Mouse (Mus musculus) retina, postnatal 1 day (tissue): ENCODE data around the gene Hopx.

Source experiments
- DNase-seq: peaks from one replicate; pipeline ENCODE4 v3.0.0-alpha.2; 2012

Hopx gene

GRCm38 (mm10) chr5:77114817-77115731 lies at the start of gene Hopx:
Hopx (minus strand) TSS chr5:77115121.
- peak; percentile 84 for DNase-seq

- DNase-seq = no peak
Observed at GRCm38 (mm10) chr5:77163597-77163996, 48.7 kb upstream of the Hopx start.

DNA sequence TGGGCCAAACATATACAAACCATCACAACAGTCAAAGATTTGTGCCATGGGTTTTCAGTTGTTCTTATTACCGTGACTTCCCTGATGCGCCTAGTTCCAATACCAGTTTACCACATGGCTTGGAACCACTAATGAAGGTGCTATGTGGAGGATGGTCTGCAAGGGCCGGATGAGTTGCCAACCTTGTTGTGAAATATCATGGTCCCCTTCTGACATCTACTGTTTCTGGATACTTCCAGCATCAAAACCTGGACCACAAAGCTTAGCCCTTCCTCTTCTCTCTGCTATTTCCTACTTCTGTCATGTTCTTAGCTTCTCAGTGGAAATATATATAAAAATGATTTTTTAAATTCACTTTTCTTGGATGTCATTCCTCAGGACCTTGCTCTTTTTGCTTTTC lies 47.6 kb upstream of the Hopx start:
- no peak for DNase-seq

GRCm38 (mm10) chr5:77157777-77158540 lies 43.0 kb upstream of the Hopx start:
- no peak for DNase-seq

DNA sequence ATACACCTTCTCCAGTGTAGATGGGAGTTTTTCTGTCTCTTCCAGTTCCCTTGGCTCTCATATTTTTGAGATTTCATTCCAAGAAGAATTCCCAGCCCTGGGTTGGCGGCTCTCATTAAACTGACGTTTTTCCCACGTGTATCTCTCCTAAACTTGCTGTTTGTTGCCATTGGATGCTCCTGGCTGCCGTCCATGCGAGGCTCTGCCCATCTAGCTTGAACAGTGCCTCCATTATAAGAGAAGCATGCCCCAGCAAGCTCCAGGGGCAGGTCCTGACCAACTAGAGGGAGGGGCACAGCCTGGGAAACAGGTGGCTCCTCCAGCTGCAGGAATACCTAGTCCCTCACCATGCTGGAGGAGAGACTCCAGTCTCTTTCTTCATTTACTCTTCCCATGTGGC lies 42.0 kb upstream of the Hopx start:
- DNase-seq = peak; percentile 37

GRCm38 (mm10) chr5:77155526-77155925 lies 40.6 kb upstream of the Hopx start:
- no peak for DNase-seq

GRCm38 (mm10) chr5:77154812-77155211 lies 39.9 kb upstream of the Hopx start:
- no peak for DNase-seq

- no peak for DNase-seq
Observed at GRCm38 (mm10) chr5:77151738-77152137, 36.8 kb upstream of the Hopx start.

- no peak for DNase-seq
Observed at GRCm38 (mm10) chr5:77151075-77151474, 36.2 kb upstream of the Hopx start.

GRCm38 (mm10) chr5:77148021-77148621 lies 33.2 kb upstream of the Hopx start:
- DNase-seq = no peak

DNA sequence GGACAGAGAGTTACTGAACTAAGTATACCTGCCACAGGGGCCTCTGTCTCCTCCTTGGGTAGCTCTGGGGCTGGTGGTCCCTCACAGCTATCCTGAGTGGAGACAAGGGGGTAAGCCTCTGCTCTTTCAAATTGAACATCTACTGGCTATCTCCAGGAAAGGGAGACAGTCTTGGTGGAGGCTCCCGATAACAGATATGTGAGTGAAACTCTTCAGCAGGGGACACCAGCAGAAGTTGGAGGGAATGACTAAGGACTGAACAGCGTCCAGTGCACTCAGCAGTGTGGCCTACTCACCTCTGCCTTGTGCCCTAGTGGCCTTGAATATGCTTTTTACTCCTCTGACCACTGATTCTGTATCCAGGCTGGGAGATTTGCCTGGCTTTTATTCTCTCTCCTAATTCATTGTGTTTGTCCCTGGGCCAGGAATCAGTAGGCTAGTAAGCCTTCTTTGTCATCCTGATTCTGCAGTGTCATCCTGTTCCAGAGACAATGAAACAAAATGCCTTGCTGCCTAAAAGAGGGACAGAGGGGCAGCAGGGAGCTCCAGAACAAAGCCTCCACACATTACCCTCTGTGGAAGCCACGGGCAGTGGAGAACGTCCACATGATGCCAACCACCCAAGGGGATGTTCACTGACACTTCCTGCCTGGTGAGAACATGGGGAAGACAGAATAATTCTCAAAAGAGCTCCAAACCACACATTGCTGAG lies 31.7 kb upstream of the Hopx start:
- peak; percentile 38 for DNase-seq

GRCm38 (mm10) chr5:77144647-77145046 lies 29.7 kb upstream of the Hopx start:
- DNase-seq = no peak

DNA sequence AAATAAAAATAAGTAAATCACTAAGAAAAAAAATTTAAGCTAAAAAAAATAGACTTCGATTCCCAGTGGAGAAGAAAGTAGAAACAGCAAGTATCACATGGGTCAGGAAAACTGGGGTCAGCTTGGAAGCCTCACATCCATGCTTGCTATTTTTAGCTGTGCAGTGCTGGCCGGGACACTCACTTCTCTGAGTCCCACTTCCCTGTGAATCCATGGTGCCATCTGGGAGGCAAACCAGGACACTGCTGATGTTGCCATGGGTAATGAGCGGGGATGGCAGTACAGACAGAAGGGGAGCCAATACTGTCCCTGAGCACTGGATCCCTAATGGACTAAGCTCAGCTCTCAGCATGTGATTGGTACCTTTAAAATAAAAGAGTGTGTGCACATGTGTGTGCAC lies 28.2 kb upstream of the Hopx start:
- DNase-seq = no peak

DNA sequence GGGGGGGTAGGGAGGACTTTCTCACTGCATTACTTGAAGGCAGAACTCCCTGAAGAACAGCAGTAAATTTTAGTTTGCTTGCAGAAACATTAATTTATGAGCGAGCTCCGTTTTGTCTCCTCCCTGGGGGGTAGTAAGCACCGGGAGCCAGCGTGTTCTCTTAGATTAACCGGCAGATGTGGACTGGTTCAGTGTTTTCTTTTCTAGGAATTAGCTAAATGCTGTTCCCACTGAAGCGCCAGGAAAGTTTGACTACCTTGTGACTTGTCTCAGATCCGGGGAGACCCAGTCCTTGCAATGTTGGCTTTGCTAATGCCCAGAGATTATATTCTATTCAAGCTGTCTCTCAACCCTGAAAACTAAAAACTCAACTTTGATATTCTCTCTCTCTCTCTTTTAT lies 26.4 kb upstream of the Hopx start:
- DNase-seq = no peak

DNA sequence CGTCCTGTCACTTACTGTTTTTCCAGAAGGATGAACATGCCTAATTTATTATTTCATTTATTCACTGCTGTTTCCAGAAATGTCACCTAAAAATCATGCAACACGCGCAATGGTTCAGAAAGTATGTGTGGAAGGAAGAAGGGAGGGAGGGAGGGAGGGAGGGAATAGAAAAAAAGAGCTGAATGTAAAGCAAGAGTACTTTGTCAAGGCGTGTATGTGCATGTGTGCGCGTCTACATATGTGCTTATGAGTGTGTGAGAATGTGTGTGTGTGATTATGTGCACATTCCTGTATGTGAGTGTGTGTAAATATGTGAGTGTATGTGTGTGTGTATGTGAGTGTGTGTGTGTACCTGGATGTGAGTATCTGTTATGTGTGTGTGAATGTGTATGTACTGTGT lies 25.9 kb upstream of the Hopx start:
- DNase-seq = no peak

GRCm38 (mm10) chr5:77140108-77140507 lies 25.2 kb upstream of the Hopx start:
- no peak for DNase-seq

DNA sequence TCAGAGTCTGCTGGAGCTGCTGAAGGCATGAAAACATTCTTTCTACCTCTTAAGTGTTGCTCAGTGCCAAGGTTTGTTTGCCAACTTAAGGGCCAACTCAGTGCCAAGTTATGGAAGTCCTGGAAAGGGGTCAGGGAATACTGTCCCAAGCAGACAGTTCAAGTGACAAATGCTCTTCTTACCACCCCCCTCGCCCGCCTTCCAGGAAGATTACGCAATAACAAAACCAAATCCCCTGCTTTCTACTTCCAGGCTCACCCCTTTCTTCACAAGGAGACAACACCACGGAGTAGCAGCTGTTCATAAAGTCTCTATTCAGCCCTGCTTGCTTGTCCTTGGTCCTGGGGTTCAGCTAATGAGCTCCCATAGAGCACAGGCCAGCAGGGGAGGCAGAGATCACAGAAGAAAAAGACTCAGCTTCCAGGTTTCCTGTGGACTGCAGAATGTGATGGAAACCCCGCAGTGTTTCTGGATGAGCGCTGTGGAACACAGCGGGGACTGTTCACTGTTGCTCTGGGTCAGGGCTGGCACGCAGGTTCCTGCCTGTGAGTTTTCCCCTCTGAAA lies 22.9 kb upstream of the Hopx start:
- peak; percentile 82 for DNase-seq

DNA sequence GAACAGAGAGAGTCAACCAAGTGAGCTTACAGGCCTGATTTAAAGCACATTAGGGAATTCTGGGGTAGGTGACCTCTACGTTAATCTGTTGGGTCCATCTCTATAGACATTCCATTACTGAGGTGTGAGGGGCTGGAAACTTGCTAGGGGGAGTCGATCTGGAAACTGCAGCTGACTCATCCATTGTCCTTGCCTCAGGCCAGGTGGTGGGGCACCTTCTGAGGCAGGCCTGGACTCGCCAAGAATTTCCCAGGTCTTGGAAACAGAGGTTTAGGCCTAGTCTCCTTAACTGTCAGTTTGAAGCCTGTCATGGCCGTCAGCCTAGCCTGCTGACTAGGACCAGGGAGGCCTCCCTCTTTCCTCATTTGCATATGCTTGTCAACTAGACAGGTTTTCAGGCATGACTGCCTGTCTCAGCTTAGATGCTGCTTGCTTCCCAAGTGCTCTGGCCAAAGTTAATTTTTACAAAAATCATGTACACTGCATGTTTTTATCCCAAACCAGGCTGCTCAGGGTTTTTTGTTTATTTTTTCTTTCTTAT lies 21.8 kb upstream of the Hopx start:
- DNase-seq = no peak

DNA sequence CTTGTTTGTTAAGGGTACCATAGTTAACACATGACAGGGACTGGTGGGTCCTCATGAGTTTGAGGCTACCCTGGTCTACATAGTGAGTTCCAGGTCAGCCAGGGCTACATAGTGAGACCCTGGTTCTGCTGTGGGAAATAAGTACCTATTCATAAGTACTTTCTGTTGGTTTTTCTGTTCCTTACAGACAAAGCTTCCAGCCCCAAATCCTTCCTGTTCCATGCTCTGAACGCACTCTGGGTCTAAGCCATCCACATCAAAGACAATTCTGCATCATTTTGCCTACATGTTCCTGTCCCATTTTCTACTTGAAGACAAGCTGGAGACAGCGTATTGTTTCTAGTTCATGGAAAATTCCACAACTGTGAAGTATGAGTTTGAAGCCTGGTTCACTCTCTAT lies 20.0 kb upstream of the Hopx start:
- DNase-seq = no peak

DNA sequence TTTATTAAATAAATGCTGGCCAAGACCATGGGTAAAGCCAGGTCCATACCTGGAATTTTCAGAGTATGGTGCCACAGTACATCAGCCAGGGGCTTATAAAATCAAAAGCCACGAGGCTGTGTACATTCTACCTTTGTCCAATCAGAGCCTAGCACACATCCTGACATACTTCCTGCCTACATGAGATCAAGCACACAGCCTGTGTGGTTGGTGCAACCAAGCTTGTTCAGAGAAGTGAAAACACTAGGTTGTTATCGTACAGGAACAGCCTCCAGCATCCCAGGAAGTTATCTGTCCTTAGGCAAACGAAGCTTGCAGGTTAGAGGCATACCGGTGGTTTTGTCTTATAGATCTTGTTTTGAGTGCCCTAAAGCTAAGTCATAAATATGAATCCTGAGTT lies 19.5 kb upstream of the Hopx start:
- no peak for DNase-seq

DNA sequence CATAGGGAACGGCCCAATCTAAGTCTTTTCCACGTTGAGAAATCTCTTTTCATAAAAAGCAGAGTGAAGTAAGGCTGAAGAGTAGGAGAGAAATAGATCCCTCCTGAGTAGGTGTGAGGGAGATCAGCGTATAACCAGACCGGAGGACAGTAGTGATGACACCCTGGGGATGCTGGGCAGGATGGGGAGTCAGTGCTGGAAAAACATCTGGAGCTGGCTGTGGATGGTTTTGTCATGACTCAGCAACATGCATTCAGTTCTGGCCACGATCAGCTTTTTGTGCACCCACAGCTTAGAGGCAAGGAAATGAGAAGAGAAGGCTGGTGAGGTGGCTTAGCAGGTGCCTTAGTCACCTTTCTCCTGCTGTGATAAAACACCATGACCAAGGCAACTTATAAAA lies 19.0 kb upstream of the Hopx start:
- no peak for DNase-seq

GRCm38 (mm10) chr5:77132457-77133135 lies 17.7 kb upstream of the Hopx start:
- DNase-seq = no peak
